Mouse (Mus musculus): ENCODE data around the gene Il22. TPM values are rescaled to one million over a fixed set of nuclear protein-coding genes. Genes with fewer than 3 reads are reported as not detected.
"Not testable (repeated sequence)": the region's sequence is repeated elsewhere in the genome, so short reads cannot be mapped to it uniquely, and the experiment has no call there.

The Il22 gene
- total and polyA plus RNA-seq, 2 experiments, result not detected

DNA sequence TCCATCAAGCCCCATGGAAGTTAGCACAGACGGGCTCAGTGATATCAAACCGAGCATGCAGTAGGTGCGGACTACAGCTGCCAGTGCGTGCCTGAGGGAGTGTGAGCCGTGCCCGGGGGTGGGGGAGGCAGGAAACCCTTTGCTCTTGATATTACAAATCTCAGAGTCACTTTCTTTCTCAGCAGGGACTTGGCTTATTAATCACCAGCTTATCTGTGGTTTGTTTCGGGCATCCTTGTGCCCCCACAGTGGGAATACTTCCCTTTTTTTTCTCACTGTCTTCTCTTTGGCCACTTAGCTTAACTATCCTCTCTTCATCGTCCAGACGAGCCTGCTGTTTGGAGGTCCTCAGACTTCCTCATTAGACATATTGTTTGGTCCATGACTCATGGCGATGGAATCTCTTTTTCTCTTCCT is 26.0 kb upstream of the Il22 start:
- H3K27me3 ChIP-seq (ENCODE audit: control insufficient read depth, insufficient read depth, low read length), result no peaks in the 10 kb centered on the region
- no peaks in the 10 kb centered on the region for H3K4me1 ChIP-seq (ENCODE audit: control insufficient read depth, insufficient read depth, low read length)
- no peak overlapping the region for H3K9ac ChIP-seq (ENCODE audit: low read depth, low read length)
- 66% methylated on average over 10 of the region's 10 CpGs for WGBS
- no peaks in the 10 kb centered on the region for H3K36me3 ChIP-seq (ENCODE audit: control insufficient read depth, insufficient read depth, low read length)
- no peak for TF ChIP-seq CTCF (IDR thresholded peaks at IDR 0.05; ENCODE audit: low read depth, low read length)
- TF ChIP-seq POLR2A (IDR thresholded peaks at IDR 0.05; ENCODE audit: extremely low read depth, insufficient read depth, low read length), result no peak
- H3K4me3 ChIP-seq (ENCODE audit: insufficient read depth, low read depth, low read length), result no peak overlapping the region
- H3K79me2 ChIP-seq (ENCODE audit: control insufficient read depth, insufficient read depth, low read length), result no peaks in the 10 kb centered on the region
- H3K27ac ChIP-seq (replicated peaks; ENCODE audit: insufficient read depth, low read depth, low read length), result no peak overlapping the region
- no peak for DNase-seq (ENCODE audit: extremely low read depth, low read depth, low spot score)

DNA sequence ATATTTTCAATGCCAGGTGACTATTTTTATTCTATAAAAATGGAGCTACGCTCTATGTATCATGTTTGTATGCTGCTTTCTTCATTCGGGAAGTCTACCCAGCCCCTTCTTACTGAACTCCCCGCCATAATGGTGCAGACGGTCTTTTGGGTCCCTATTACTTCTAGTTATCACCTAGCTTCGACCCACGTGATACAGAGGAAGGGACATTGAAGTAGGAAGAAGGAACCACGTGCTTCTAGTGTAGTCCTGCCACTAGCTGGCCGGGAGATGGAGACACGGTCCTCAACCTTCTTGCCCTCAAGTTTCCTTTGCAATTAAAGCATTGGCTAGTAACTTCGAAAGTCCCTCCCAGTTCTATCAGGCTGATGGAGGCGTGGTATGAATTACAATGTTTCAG is 25.5 kb upstream of the Il22 start:
- Histone ChIP-seq H3K36me3 (ENCODE audit: control insufficient read depth, insufficient read depth, low read length) (no peaks in the 10 kb centered on the region), H3K79me2 (ENCODE audit: control insufficient read depth, insufficient read depth, low read length) (no peaks in the 10 kb centered on the region), H3K4me3 (ENCODE audit: insufficient read depth, low read depth, low read length) (no peak overlapping the region), H3K27me3 (ENCODE audit: control insufficient read depth, insufficient read depth, low read length) (no peaks in the 10 kb centered on the region), H3K4me1 (ENCODE audit: control insufficient read depth, insufficient read depth, low read length) (no peaks in the 10 kb centered on the region), H3K27ac (replicated peaks; ENCODE audit: insufficient read depth, low read depth, low read length) (no peak overlapping the region), H3K9ac (ENCODE audit: low read depth, low read length) (no peak overlapping the region)
- no peak for DNase-seq (ENCODE audit: extremely low read depth, low read depth, low spot score)
- WGBS, result 84% methylated on average over 11 of the region's 11 CpGs
- TF ChIP-seq CTCF (IDR thresholded peaks at IDR 0.05; ENCODE audit: low read depth, low read length) (no peak), POLR2A (IDR thresholded peaks at IDR 0.05; ENCODE audit: extremely low read depth, insufficient read depth, low read length) (no peak)

- 26% methylated on average over 3 of the region's 3 CpGs for WGBS
- not testable (repeated sequence) for H3K36me3 ChIP-seq (ENCODE audit: control insufficient read depth, insufficient read depth, low read length); H3K27ac ChIP-seq (replicated peaks; ENCODE audit: insufficient read depth, low read depth, low read length); H3K4me3 ChIP-seq (ENCODE audit: insufficient read depth, low read depth, low read length); H3K9ac ChIP-seq (ENCODE audit: low read depth, low read length); DNase-seq (ENCODE audit: extremely low read depth, low read depth, low spot score); H3K4me1 ChIP-seq (ENCODE audit: control insufficient read depth, insufficient read depth, low read length); H3K27me3 ChIP-seq (ENCODE audit: control insufficient read depth, insufficient read depth, low read length); H3K79me2 ChIP-seq (ENCODE audit: control insufficient read depth, insufficient read depth, low read length)
These were observed 9.6 kb upstream of the Il22 start for GRCm38 (mm10) chr10:118195150-118195549.

GRCm38 (mm10) chr10:118215719-118216393 is 11.1 kb downstream of the Il22 start:
- not testable (repeated sequence) for H3K27me3 ChIP-seq (ENCODE audit: control insufficient read depth, insufficient read depth, low read length); H3K36me3 ChIP-seq (ENCODE audit: control insufficient read depth, insufficient read depth, low read length); H3K27ac ChIP-seq (replicated peaks; ENCODE audit: insufficient read depth, low read depth, low read length); H3K79me2 ChIP-seq (ENCODE audit: control insufficient read depth, insufficient read depth, low read length); H3K9ac ChIP-seq (ENCODE audit: low read depth, low read length); H3K4me3 ChIP-seq (ENCODE audit: insufficient read depth, low read depth, low read length); DNase-seq (ENCODE audit: extremely low read depth, low read depth, low spot score); H3K4me1 ChIP-seq (ENCODE audit: control insufficient read depth, insufficient read depth, low read length)
- WGBS, result 88% methylated on average over 2 of the region's 4 CpGs

GRCm38 (mm10) chr10:118227629-118228028 is 22.9 kb downstream of the Il22 start:
- H3K27ac ChIP-seq (replicated peaks; ENCODE audit: insufficient read depth, low read depth, low read length); H3K27me3 ChIP-seq (ENCODE audit: control insufficient read depth, insufficient read depth, low read length); H3K4me1 ChIP-seq (ENCODE audit: control insufficient read depth, insufficient read depth, low read length); H3K36me3 ChIP-seq (ENCODE audit: control insufficient read depth, insufficient read depth, low read length); H3K9ac ChIP-seq (ENCODE audit: low read depth, low read length); DNase-seq (ENCODE audit: extremely low read depth, low read depth, low spot score); H3K4me3 ChIP-seq (ENCODE audit: insufficient read depth, low read depth, low read length); H3K79me2 ChIP-seq (ENCODE audit: control insufficient read depth, insufficient read depth, low read length): not testable (repeated sequence)
- no CpG with 5 or more reads among the region's 2 CpGs for WGBS

DNA sequence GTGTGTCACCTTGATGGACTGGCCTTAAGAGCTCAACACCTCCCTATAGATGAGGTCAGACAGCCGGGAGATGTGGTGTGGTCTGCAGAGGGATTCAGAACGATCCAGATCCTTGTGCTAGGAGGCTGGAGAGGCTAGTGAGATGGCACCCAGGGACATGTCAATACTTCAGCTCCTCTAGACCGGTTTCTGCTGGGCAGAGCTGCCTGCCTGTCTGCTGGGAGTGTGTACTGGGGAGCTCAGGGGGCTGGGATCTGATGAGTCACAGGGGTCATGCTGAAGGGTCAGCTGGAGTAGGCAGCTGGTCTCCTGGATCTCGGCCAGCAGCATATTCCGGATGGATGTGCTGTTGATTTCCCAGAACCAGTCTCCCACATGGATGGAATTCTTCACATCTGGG is 27.9 kb downstream of the Il22 start:
- H3K36me3 ChIP-seq (ENCODE audit: control insufficient read depth, insufficient read depth, low read length); H3K9ac ChIP-seq (ENCODE audit: low read depth, low read length); DNase-seq (ENCODE audit: extremely low read depth, low read depth, low spot score); H3K4me3 ChIP-seq (ENCODE audit: insufficient read depth, low read depth, low read length); H3K27ac ChIP-seq (replicated peaks; ENCODE audit: insufficient read depth, low read depth, low read length); H3K27me3 ChIP-seq (ENCODE audit: control insufficient read depth, insufficient read depth, low read length); H3K4me1 ChIP-seq (ENCODE audit: control insufficient read depth, insufficient read depth, low read length); H3K79me2 ChIP-seq (ENCODE audit: control insufficient read depth, insufficient read depth, low read length): not testable (repeated sequence)
- WGBS, result 80% methylated on average over 1 of the region's 5 CpGs

- H3K27ac ChIP-seq (replicated peaks; ENCODE audit: insufficient read depth, low read depth, low read length); H3K36me3 ChIP-seq (ENCODE audit: control insufficient read depth, insufficient read depth, low read length); H3K79me2 ChIP-seq (ENCODE audit: control insufficient read depth, insufficient read depth, low read length); H3K4me1 ChIP-seq (ENCODE audit: control insufficient read depth, insufficient read depth, low read length); DNase-seq (ENCODE audit: extremely low read depth, low read depth, low spot score); H3K4me3 ChIP-seq (ENCODE audit: insufficient read depth, low read depth, low read length); H3K27me3 ChIP-seq (ENCODE audit: control insufficient read depth, insufficient read depth, low read length); H3K9ac ChIP-seq (ENCODE audit: low read depth, low read length): not testable (repeated sequence)
- WGBS, result no CpG with 5 or more reads among the region's 13 CpGs
These were observed 35.9 kb downstream of the Il22 start, which contains the start of gene Gm32717 for GRCm38 (mm10) chr10:118240680-118241079. Gene Gm32717, minus strand, starts transcription at chr10:118240780.

GRCm38 (mm10) chr10:118249006-118249595 is 44.4 kb downstream of the Il22 start:
- not testable (repeated sequence) for H3K79me2 ChIP-seq (ENCODE audit: control insufficient read depth, insufficient read depth, low read length); H3K27ac ChIP-seq (replicated peaks; ENCODE audit: insufficient read depth, low read depth, low read length); H3K9ac ChIP-seq (ENCODE audit: low read depth, low read length); H3K4me3 ChIP-seq (ENCODE audit: insufficient read depth, low read depth, low read length); DNase-seq (ENCODE audit: extremely low read depth, low read depth, low spot score); H3K36me3 ChIP-seq (ENCODE audit: control insufficient read depth, insufficient read depth, low read length); H3K4me1 ChIP-seq (ENCODE audit: control insufficient read depth, insufficient read depth, low read length); H3K27me3 ChIP-seq (ENCODE audit: control insufficient read depth, insufficient read depth, low read length)
- 84% methylated on average over 11 of the region's 11 CpGs for WGBS

Data from liver, adult 2 months (tissue).